Mouse (Mus musculus): ENCODE results near the gene Map4k2.

GRCm38 (mm10) chr19:6385419-6385818 is 44.5 kb downstream of the Map4k2 start:
- TF ChIP-seq EP300 (IDR thresholded peaks at IDR 0.05; ENCODE audit: low read length): no peak
- no peak for TF ChIP-seq ELF1 (IDR thresholded peaks at IDR 0.05; ENCODE audit: low read depth, low read length)
- no peak for TF ChIP-seq POLR2A (IDR thresholded peaks at IDR 0.05; ENCODE audit: low read depth, low read length)
- no peak for TF ChIP-seq SIN3A (IDR thresholded peaks at IDR 0.05; ENCODE audit: low read length)
- no peak for TF ChIP-seq TBP (conservative IDR thresholded peaks at IDR 0.05; ENCODE audit: low read depth, low read length)
- TF ChIP-seq JUN (IDR thresholded peaks at IDR 0.05; ENCODE audit: insufficient read depth, low read depth, low read length): no peak
- TF ChIP-seq ZMIZ1 (IDR thresholded peaks at IDR 0.05; ENCODE audit: low read depth, low read length): no peak
- TF ChIP-seq CTCF (conservative IDR thresholded peaks at IDR 0.05 in 1 of 2, IDR thresholded peaks at IDR 0.05 in 1 of 2; ENCODE audit: low read depth in 2 of 2, low read length in 2 of 2): no peak
- no peak for TF ChIP-seq MYC (IDR thresholded peaks at IDR 0.05; ENCODE audit: low read depth, low read length)
- no peak for TF ChIP-seq ZC3H11A (IDR thresholded peaks at IDR 0.05; ENCODE audit: low read depth, low read length)
- TF ChIP-seq UBTF (IDR thresholded peaks at IDR 0.05; ENCODE audit: low read depth, low read length): no peak
- TF ChIP-seq TCF12 (IDR thresholded peaks at IDR 0.05; ENCODE audit: low read depth, low read length): no peak
- no peak for TF ChIP-seq IRF4 (IDR thresholded peaks at IDR 0.05; ENCODE audit: low read depth, low read length)
